Mouse (Mus musculus) retina, adult 2 months (tissue): ENCODE results near the gene F5.
"Not testable (repeated sequence)": the region's sequence is repeated elsewhere in the genome, so short reads cannot be mapped to it uniquely, and the experiment has no call there.

Source experiments
- DNase-seq: peaks from one replicate; pipeline ENCODE4 v3.0.0-alpha.2; 2012; ENCODE audit warnings: low read depth, low spot score

F5 gene

DNA sequence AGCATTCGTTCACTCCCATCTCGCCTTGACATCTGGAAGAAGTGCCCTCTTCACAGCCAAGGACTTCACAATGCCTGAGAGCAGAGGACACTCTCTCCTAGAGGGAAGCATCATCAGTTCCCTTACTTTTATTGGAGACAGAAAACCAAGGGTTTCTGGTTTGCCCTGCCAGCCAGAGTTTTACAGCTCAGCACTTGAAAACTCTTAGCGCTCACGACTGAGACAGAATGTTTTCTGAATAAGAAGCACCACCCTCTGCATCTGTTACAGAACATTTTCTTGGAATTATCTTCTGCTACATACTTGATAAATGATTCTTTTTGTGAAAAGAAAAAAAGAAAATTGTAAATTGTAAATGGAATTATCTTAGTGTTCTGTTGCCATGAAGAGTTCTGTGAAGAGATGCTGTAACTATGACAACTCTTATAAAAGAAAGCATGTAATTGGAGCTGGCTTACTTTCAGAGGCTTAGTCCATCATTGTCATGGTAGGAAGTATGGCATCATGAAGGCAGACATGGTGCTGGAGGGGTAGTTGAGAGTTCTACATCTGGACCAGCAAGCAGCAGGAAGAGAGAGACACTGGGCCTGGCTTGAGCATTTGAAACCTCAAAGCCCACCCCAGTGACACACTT, 80.4 kb downstream of the F5 start:
- DNase-seq = not testable (repeated sequence)

GRCm38 (mm10) chr1:164233447-164233846, 81.8 kb downstream of the F5 start:
- no peak for DNase-seq

- no peak for DNase-seq
Observed at GRCm38 (mm10) chr1:164235078-164235477, 83.4 kb downstream of the F5 start.

DNA sequence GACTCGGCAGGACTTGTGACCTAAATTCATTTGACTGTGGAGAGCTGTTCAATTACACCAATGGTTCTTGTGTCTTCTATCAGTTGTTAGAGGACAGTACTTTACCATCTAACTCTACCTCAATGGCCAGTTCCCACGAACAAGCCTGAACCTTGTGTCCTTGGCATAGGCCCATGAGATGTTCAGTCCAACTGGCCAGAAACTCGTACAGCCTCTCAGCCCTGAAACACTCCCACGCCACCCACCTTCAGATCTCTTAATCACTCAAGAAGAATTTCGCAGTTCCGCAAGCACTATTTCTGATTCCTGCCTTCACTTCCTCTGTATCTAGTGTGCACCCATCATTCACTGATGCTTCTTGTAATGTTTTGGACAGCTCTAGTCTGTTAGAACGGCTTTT, 84.4 kb downstream of the F5 start:
- no peak for DNase-seq

DNA sequence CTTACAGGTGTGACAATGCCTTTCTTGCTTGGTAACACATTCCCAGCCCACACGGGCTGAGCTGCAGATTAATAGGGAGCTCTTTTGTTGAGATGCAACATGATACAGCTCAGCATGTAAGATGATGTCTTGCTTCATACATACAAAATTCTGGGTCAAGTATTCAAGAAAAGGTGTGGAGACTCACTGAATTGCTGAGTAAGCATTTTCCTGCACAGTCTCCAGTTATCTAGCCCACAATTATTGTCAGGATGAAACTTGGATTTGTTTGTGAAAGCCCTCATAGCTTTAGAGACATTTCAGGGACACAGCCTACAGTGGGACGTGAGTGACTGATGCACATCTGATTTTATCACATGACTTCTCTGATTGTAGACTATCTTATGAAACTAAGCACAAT, 89.9 kb downstream of the F5 start:
- DNase-seq = no peak

- DNase-seq = no peak
Observed at GRCm38 (mm10) chr1:164242809-164243208, 91.2 kb downstream of the F5 start.

DNA sequence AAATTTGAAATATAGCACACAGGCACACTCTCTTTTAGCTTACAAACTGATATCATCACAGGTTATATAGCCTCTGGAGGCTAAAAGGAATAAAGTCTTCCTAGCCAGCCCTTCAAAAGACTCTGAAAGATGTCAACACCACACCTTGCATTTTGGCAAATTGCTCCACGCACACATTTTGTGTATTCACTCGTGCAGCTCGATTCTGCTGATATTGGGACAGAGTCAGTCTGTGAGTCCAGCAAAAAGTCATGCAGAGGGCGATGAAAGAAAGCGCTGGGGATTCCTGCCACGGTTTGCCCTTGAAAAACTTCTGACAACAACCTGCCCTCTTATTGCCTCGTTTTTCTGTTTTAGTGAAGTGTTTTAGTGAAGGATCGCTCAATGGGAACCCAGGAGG, 95.8 kb downstream of the F5 start:
- no peak for DNase-seq

GRCm38 (mm10) chr1:164247971-164248370, 96.3 kb downstream of the F5 start:
- no peak for DNase-seq

GRCm38 (mm10) chr1:164248465-164249331, 97.1 kb downstream of the F5 start, which contains the start of gene Slc19a2:
Gene Slc19a2, plus strand, starts transcription at chr1:164249046.
- peak; percentile 96 for DNase-seq

GRCm38 (mm10) chr1:164249332-164249711, 97.7 kb downstream of the F5 start:
- no peak for DNase-seq

- no peak for DNase-seq
Observed at GRCm38 (mm10) chr1:164250391-164251150, 98.9 kb downstream of the F5 start.

DNA sequence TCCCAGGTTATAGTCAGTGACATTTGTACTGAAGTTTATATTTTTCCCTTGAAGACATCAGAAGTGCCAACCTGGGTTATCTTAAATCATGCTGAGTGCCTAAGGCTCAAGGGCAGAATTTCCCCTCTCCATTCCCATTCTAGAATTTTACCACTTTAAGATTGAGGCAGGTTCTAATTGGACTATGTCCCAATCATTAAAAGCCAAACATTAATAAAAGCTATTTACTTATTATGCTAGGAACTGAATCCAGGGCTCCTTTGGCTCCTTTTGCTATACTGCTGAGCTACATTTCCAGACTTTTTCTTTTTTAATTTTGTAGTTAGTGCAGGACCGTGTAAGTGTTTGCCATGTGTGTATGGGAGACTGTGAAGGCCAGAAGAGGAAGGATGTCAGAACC, 99.8 kb downstream of the F5 start:
- DNase-seq = no peak

- DNase-seq = no peak
Observed at GRCm38 (mm10) chr1:164252551-164252950, 100.9 kb downstream of the F5 start.

DNA sequence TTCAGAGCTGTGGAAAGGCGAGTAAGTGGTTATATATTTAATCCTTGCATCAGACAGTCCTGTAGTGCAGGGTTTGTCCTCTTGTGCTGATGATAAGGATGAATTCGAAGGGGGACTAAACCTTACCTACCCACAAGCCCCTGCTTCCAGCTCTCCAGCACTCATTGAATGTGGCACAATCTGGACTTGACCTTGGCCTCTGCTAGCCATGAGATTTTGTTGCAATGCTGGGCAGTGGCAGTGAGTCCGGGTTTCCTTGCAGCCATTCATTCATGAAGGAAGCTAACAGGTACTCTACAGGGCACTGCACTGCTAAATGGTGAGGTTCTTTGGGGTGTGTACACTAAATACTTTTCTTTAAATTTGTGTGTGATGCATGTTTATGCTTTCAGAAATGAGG, 103.2 kb downstream of the F5 start:
- DNase-seq = no peak

- DNase-seq = no peak
Observed at GRCm38 (mm10) chr1:164260171-164261028, 108.8 kb downstream of the F5 start.

GRCm38 (mm10) chr1:164261553-164261952, 109.9 kb downstream of the F5 start:
- no peak for DNase-seq
